Mouse (Mus musculus): ENCODE results near the gene Bcar3. TPM values are rescaled to one million over a fixed set of nuclear protein-coding genes. Genes with fewer than 3 reads are reported as not detected.

Gene Bcar3
- polyA plus RNA-seq, 1 experiment = 17.2 TPM

DNA sequence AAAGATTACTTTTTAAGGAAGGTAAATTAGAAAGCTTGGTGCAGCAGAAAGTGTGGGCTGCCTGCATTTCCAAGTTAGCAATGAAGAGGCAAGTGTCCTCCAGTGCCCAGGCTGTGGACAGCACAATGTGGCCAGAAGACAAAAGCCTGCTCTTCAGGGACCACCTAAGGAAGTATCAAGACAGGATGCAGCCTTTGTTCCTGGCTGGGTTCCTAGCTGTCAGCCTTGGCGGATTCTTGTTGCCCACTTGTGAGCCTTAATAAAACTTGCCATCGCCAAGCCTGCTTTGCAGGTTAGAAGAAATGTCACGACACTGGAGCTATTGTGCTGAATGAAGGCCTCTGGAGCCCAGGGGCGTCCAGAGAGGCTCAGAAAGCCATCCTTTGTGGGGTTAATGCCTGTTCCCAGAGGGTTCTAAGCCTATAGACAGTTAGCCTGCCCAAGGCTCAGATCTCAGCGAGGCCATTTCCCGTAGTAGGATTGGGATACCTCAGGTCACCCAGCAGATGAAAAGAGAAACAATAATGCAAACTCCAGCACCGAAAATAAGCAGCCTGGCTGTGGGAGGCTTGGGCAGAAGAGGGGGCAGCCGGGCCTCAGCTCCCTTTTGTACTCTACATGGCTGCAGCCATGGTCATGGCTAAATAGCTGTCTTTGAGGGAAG is 167.0 kb downstream of the Bcar3 start:
- Histone ChIP-seq H3K4me1 (ENCODE audit: control insufficient read depth, insufficient read depth, low read length) (0 out of 2 replicates have a peak, but pooled peaks cover 3% of the 10 kb centered on the region), H3K27ac (ENCODE audit: insufficient read depth, low read length) (no peak overlapping the region), H3K4me3 (replicated peaks; ENCODE audit: insufficient read depth, low read depth, low read length) (no peak overlapping the region), H3K27me3 (ENCODE audit: control insufficient read depth, insufficient read depth, low read length) (no peaks in the 10 kb centered on the region)
- WGBS = 77% methylated on average over 8 of the region's 8 CpGs
- TF ChIP-seq CTCF (IDR thresholded peaks at IDR 0.05; ENCODE audit: borderline replicate concordance, insufficient read depth, low read depth, low read length) = no peak
- TF ChIP-seq POLR2A (IDR thresholded peaks at IDR 0.05; ENCODE audit: borderline replicate concordance, insufficient read depth, low read length) = no peak
- no peak for DNase-seq

DNA sequence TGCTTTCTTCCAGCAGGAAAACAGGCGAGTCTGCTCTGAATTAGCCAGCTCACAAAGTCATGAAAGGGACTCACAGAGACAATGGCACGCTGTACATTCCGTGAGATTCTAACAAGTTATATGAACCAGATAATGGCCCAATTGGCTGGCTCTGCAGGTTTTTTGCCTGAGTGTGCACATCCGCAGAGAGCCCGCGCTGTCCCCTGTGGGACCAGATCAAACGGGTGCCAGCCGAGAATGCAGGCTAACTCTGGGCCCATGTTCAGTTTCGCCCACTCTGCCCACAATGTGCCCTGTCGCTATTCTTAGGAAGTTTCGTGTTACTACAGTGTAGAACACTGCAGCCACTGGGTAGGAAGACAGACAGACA is 167.6 kb downstream of the Bcar3 start:
- Histone ChIP-seq H3K4me1 (ENCODE audit: control insufficient read depth, insufficient read depth, low read length) (0 out of 2 replicates have a peak, but pooled peaks cover 3% of the 10 kb centered on the region), H3K27ac (ENCODE audit: insufficient read depth, low read length) (no peak overlapping the region), H3K27me3 (ENCODE audit: control insufficient read depth, insufficient read depth, low read length) (no peaks in the 10 kb centered on the region), H3K4me3 (replicated peaks; ENCODE audit: insufficient read depth, low read depth, low read length) (no peak overlapping the region)
- WGBS = 75% methylated on average over 11 of the region's 11 CpGs
- DNase-seq = no peak
- TF ChIP-seq CTCF (IDR thresholded peaks at IDR 0.05; ENCODE audit: borderline replicate concordance, insufficient read depth, low read depth, low read length) (no peak), POLR2A (IDR thresholded peaks at IDR 0.05; ENCODE audit: borderline replicate concordance, insufficient read depth, low read length) (no peak)

DNA sequence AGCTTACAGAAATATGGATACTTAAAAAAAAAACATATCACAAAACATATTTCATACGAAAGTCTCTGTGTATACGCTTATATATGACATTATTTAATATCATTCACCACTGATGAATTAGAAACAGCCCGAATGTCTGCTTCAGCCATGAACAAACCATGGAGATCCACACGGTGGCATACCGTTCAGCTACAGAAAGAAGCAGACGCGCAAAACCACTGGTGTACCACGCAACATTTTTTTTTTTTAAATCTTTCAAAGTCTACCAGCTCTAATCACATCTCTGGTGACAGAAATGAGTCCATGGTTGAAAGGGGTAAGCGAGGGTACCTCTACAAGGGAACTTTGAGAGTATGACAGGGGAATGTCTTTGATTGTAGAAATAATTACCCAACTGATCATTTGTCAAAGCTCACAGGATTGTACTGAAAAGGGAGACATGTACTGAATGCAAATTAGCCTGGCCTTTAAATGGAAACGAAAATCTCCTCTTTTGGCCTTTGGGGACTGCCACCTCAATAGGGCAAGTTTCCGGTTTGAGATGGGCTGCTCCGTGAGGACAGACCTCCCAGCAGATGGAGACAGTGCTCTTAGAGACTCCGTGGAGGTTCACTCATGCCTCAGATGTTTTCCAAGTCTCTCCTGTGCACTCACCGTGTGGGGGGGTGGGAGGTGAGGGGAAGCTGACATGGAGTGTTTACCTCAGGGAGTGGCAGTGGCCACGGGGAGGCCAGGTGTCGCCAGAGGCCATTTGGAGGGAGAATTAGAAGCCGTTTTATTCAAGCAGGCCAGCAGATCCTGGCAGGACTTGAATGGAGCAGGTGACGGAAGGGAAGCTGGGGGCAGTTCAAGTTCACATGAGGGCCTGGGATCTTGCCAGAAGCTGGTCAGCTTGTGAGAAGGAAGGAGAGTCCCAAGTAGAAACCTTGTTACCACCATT is 168.3 kb downstream of the Bcar3 start:
- Histone ChIP-seq H3K27me3 (ENCODE audit: control insufficient read depth, insufficient read depth, low read length) (no peaks in the 10 kb centered on the region), H3K4me1 (ENCODE audit: control insufficient read depth, insufficient read depth, low read length) (0 out of 2 replicates have a peak, but pooled peaks cover 3% of the 10 kb centered on the region), H3K4me3 (replicated peaks; ENCODE audit: insufficient read depth, low read depth, low read length) (no peak overlapping the region), H3K27ac (ENCODE audit: insufficient read depth, low read length) (no peak overlapping the region)
- DNase-seq = peak; percentile 59 to 70
- 51% methylated on average over 18 of the region's 18 CpGs for WGBS
- TF ChIP-seq CTCF (IDR thresholded peaks at IDR 0.05; ENCODE audit: borderline replicate concordance, insufficient read depth, low read depth, low read length) (no peak), POLR2A (IDR thresholded peaks at IDR 0.05; ENCODE audit: borderline replicate concordance, insufficient read depth, low read length) (no peak)

DNA sequence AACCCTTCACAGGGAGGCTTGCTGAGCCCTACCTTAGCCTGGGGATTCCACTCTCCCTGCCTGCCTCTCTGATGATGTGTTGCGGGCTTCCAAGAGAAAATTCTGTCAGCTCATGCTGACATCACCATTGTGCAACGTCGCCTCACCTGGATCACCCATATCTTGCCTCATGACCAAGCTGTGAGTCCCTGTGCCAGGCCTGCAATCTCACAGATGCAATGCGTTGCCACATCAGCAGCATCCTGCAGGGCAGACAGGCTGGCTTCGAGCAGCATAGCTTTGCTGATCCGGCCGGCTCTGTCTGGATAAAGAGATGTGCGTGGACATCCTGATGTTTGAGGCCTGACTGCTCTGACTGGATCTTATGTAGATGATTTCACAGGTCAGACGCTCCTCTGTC is 169.2 kb downstream of the Bcar3 start:
- DNase-seq = no peak
- H3K4me3 ChIP-seq (replicated peaks; ENCODE audit: insufficient read depth, low read depth, low read length) = no peak overlapping the region
- 91% methylated on average over 9 of the region's 9 CpGs for WGBS
- TF ChIP-seq CTCF (IDR thresholded peaks at IDR 0.05; ENCODE audit: borderline replicate concordance, insufficient read depth, low read depth, low read length) (no peak), POLR2A (IDR thresholded peaks at IDR 0.05; ENCODE audit: borderline replicate concordance, insufficient read depth, low read length) (no peak)
- H3K4me1 ChIP-seq (ENCODE audit: control insufficient read depth, insufficient read depth, low read length) = 0 out of 2 replicates have a peak, but pooled peaks cover 3% of the 10 kb centered on the region
- no peaks in the 10 kb centered on the region for H3K27me3 ChIP-seq (ENCODE audit: control insufficient read depth, insufficient read depth, low read length)
- H3K27ac ChIP-seq (ENCODE audit: insufficient read depth, low read length) = no peak overlapping the region

DNA sequence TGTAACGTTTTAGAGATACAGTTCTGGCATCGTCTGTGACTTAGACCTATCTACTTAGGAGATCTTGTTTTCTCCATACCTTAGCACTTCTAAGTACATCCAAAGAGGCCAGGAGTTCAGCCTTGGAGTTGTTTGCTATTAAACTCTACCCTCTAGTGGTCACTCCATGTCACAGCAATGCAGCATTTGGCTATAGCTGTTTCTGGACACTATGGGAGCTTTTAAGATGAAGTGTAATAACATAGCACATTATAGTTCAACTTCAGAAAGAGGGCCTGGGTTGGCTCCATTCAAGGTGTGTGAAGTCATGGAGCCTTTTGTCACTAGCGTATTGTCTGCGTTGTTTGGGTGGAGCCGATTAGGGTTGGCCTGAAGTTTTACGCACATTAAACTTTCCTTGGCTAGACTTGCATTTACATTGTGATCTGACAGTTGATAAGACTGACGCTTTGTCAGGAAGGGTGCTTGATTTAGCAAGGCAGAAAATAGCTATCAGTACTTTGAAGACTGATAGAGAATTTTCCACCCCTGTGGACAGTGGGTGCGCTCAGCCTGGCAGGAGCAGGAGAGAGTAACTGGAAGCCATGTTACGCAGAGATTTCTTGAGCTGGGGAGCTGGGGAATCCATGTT is 172.3 kb downstream of the Bcar3 start:
- TF ChIP-seq POLR2A (IDR thresholded peaks at IDR 0.05; ENCODE audit: borderline replicate concordance, insufficient read depth, low read length) = no peak
- TF ChIP-seq CTCF (IDR thresholded peaks at IDR 0.05; ENCODE audit: borderline replicate concordance, insufficient read depth, low read depth, low read length) = peak; percentile 48
- DNase-seq = peak; percentile 55 to 60
- Histone ChIP-seq H3K4me1 (ENCODE audit: control insufficient read depth, insufficient read depth, low read length) (peaks cover 3% of the 10 kb centered on the region; the same call in 1 of the 2 replicates), H3K4me3 (replicated peaks; ENCODE audit: insufficient read depth, low read depth, low read length) (no peak overlapping the region), H3K27me3 (ENCODE audit: control insufficient read depth, insufficient read depth, low read length) (no peaks in the 10 kb centered on the region), H3K27ac (ENCODE audit: insufficient read depth, low read length) (no peak overlapping the region)
- 53% methylated on average over 9 of the region's 9 CpGs for WGBS

DNA sequence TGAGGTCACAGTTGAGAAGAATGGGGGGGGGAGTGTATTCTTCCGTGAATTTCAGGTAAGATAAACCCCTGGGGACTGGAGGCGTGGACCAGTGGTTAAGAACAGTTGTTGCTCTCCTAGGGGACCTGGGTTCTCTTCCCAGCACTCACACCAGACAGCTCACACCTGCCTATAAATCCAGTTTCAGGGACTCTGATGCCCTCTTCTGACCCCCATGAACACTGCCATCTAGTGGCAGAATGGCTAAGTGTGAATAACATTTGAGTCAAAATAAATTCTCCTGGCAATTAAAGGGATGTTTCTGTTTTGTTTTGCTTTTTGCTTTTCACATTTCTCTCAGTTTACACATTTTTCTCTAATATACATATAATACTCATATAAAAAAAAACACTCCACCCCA is 174.0 kb downstream of the Bcar3 start:
- no peaks in the 10 kb centered on the region for H3K27me3 ChIP-seq (ENCODE audit: control insufficient read depth, insufficient read depth, low read length)
- TF ChIP-seq CTCF (IDR thresholded peaks at IDR 0.05; ENCODE audit: borderline replicate concordance, insufficient read depth, low read depth, low read length) = peak; percentile 46; the same call in 1 of the 2 replicates
- TF ChIP-seq POLR2A (IDR thresholded peaks at IDR 0.05; ENCODE audit: borderline replicate concordance, insufficient read depth, low read length) = no peak
- DNase-seq = no peak
- H3K4me3 ChIP-seq (replicated peaks; ENCODE audit: insufficient read depth, low read depth, low read length) = no peak overlapping the region
- no peaks in the 10 kb centered on the region; the same call in 1 of the 2 replicates for H3K4me1 ChIP-seq (ENCODE audit: control insufficient read depth, insufficient read depth, low read length)
- WGBS = 79% methylated on average over 2 of the region's 2 CpGs
- no peak overlapping the region for H3K27ac ChIP-seq (ENCODE audit: insufficient read depth, low read length)

DNA sequence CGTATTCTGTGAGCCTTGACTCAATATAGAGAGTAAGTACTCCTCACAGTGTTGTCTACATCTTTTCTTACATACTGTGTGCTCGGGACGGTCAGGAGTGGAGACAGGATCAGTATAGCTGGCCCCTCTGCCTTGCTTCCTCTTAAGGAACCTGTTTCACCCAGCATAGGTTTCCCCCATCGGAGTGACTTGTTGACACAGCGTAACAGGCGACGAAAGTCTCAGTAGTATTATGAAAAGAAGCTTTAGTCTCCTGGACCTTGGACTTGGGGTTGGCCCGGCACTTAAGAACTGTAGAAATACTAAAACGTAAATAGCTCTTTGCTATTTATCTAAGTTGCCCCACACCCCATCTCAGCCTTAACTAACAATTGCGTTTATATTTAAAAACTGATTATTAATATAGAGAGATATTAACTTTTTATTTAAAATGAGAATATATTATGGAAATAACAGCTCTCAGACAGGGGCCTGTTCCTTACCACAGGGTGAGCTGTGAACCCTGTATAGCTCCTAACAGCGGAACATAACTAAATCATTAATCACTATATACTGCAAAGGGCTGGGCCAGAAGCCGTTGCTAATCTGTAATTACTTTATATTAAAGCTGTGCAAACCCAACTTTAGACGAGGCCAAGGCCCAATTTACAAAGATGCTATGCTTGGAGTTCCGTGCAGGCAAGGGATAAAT is 176.5 kb downstream of the Bcar3 start:
- TF ChIP-seq POLR2A (IDR thresholded peaks at IDR 0.05; ENCODE audit: borderline replicate concordance, insufficient read depth, low read length) = no peak
- TF ChIP-seq CTCF (IDR thresholded peaks at IDR 0.05; ENCODE audit: borderline replicate concordance, insufficient read depth, low read depth, low read length) = no peak
- Histone ChIP-seq H3K27ac (ENCODE audit: insufficient read depth, low read length) (no peak overlapping the region), H3K4me3 (replicated peaks; ENCODE audit: insufficient read depth, low read depth, low read length) (no peak overlapping the region)

More for the DNA sequence above, 176.5 kb downstream of the Bcar3 start:
- Histone ChIP-seq H3K27me3 (ENCODE audit: control insufficient read depth, insufficient read depth, low read length) (no peaks in the 10 kb centered on the region), H3K4me1 (ENCODE audit: control insufficient read depth, insufficient read depth, low read length) (no peaks in the 10 kb centered on the region; the same call in 1 of the 2 replicates)
- 86% methylated on average over 14 of the region's 14 CpGs for WGBS
- DNase-seq = no peak

Data from cerebellum, adult 2 months (tissue).